Mouse (Mus musculus): ENCODE measurements around the gene Mark4.

GRCm38 (mm10) chr7:19498326-19498725 lies 39.7 kb upstream of the Mark4 start:
- TF ChIP-seq CTCF (IDR thresholded peaks at IDR 0.05; ENCODE audit: borderline replicate concordance, control insufficient read depth, extremely low read depth, insufficient read depth, low read length, poor library complexity) (no peak), POLR2A (IDR thresholded peaks at IDR 0.05; ENCODE audit: control insufficient read depth, extremely low read depth, insufficient read depth, low read length, poor library complexity) (no peak)
